Mouse (Mus musculus): Measurements from ENCODE around the gene Gm20708. TPM values are rescaled to one million over a fixed set of nuclear protein-coding genes. Genes with fewer than 3 reads are reported as not detected.

Gene Gm20708
- polyA plus RNA-seq, 1 experiment from 2014 or later: 0.15 TPM

DNA sequence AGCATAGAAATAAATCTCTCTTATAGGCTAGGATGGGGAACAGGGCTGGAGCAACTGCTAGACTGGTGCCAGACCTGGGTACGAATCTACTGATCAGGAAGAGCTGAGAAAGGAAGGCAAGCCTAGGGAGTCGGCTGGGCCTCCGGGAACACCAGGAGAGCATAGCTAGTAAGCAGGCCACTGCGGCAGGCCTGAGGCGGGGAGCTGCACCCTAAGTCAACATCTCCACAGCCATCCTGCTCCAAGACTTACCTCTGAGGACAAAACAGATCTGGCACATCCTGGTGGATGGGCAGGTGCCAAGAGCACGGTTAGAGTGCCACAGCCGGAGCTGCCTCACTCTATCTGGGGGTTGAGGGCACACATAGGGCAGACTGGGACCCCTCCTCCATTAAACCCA is 10.7 kb downstream of the Gm20708 start:
- H3K36me3 ChIP-seq (replicated peaks): peaks cover 82% of the 10 kb centered on the region
- ATAC-seq (ENCODE audit: low FRiP score): no peak

DNA sequence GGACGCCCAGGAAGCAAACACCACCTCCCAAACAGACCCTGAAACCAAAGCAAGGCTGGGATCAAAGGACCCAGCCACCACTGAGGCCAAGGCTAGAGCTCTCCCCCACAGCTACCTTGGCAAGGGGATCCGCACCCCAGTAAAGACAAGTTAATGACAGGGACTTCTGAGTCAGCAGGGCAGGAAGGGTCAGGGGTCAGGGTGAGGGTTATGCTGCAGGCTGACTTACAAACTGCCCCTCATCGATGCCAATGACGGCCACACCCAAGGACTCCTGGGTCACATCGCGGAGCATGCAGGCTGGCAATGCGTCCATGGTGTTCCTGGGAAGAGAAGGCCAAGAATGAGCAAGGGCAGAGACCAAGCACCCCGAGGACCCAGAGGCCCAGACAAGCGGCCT is 12.4 kb downstream of the Gm20708 start:
- Histone ChIP-seq H3K4me2 (no peak overlapping the region), H3K4me1 (peaks cover 38% of the 10 kb centered on the region), H3K4me3 (replicated peaks) (no peak overlapping the region), H3K27ac (no peak overlapping the region), H3K9ac (no peak overlapping the region), H3K27me3 (no peaks in the 10 kb centered on the region), H3K9me3 (no peaks in the 10 kb centered on the region), H3K36me3 (replicated peaks) (peaks cover 66% of the 10 kb centered on the region)
- 88% methylated on average over 9 of the region's 9 CpGs for WGBS
- no peak for ATAC-seq (ENCODE audit: low FRiP score)

More for the DNA sequence above, 10.7 kb downstream of the Gm20708 start:
- H3K27me3 ChIP-seq: no peaks in the 10 kb centered on the region
- no peak overlapping the region for H3K9ac ChIP-seq
- H3K27ac ChIP-seq: no peak overlapping the region
- 94% methylated on average over 7 of the region's 7 CpGs for WGBS
- no peak overlapping the region for H3K4me2 ChIP-seq
- H3K9me3 ChIP-seq: no peaks in the 10 kb centered on the region
- H3K4me1 ChIP-seq: peaks cover 21% of the 10 kb centered on the region
- no peak overlapping the region for H3K4me3 ChIP-seq (replicated peaks)

DNA sequence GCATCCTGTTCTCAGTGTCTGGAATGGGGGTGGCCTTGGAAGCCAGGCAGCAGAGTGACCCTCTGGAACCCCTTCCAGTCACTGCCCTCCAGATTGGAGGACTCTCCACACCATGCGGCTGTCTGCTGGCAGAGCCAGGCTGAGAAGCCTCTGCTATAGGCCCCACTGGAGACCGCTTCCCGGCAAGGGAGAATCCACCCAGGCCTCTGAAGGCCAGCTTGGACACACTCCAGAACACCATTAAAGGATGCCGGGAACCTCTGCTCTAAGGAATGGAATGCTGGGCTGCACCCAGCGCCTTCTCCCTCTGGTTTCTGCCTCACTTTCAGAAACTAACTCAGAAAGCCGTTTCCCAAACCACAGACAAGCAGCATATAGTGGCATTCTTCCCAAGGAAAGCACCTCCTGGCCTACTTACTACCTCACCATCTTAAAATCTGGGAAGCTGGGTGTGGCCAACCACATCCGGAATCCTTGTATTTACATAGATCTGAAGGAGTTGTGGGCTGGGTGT is 13.3 kb downstream of the Gm20708 start:
- no peaks in the 10 kb centered on the region for H3K9me3 ChIP-seq
- no peak overlapping the region for H3K9ac ChIP-seq
- peaks cover 56% of the 10 kb centered on the region for H3K36me3 ChIP-seq (replicated peaks)
- H3K27ac ChIP-seq: no peak overlapping the region
- no peak overlapping the region for H3K4me2 ChIP-seq
- no peaks in the 10 kb centered on the region for H3K27me3 ChIP-seq
- ATAC-seq (ENCODE audit: low FRiP score): no peak
- H3K4me1 ChIP-seq: peaks cover 47% of the 10 kb centered on the region
- WGBS: 92% methylated on average over 7 of the region's 7 CpGs
- H3K4me3 ChIP-seq (replicated peaks): no peak overlapping the region

DNA sequence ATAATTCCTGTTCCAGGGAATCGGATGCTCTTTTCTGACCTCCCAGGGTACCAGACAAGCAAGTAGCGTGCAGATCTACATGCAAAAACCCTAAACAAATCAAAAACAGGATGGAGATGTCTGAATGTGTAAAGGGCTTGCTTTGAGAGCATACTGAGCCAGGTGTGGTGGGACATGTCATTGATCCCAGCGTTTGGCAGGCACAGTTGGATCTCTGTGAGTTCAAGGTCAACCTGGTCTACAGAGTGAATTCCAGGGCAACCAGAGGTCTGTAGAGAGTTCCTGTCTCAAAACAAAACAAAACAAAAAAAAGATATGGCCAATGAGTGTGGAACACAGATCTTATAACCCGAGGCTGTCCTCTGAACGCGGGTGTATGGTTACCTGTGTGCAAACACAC is 13.9 kb downstream of the Gm20708 start:
- no peak for ATAC-seq (ENCODE audit: low FRiP score)
- H3K9ac ChIP-seq: no peak overlapping the region
- peaks cover 51% of the 10 kb centered on the region for H3K36me3 ChIP-seq (replicated peaks)
- no peaks in the 10 kb centered on the region for H3K9me3 ChIP-seq
- peaks cover 53% of the 10 kb centered on the region for H3K4me1 ChIP-seq
- WGBS: 91% methylated on average over 6 of the region's 6 CpGs
- H3K4me2 ChIP-seq: peak overlapping the region; percentile 81; the same call in 1 of the 2 replicates
- H3K27ac ChIP-seq: no peak overlapping the region
- no peak overlapping the region for H3K4me3 ChIP-seq (replicated peaks)
- no peaks in the 10 kb centered on the region for H3K27me3 ChIP-seq

DNA sequence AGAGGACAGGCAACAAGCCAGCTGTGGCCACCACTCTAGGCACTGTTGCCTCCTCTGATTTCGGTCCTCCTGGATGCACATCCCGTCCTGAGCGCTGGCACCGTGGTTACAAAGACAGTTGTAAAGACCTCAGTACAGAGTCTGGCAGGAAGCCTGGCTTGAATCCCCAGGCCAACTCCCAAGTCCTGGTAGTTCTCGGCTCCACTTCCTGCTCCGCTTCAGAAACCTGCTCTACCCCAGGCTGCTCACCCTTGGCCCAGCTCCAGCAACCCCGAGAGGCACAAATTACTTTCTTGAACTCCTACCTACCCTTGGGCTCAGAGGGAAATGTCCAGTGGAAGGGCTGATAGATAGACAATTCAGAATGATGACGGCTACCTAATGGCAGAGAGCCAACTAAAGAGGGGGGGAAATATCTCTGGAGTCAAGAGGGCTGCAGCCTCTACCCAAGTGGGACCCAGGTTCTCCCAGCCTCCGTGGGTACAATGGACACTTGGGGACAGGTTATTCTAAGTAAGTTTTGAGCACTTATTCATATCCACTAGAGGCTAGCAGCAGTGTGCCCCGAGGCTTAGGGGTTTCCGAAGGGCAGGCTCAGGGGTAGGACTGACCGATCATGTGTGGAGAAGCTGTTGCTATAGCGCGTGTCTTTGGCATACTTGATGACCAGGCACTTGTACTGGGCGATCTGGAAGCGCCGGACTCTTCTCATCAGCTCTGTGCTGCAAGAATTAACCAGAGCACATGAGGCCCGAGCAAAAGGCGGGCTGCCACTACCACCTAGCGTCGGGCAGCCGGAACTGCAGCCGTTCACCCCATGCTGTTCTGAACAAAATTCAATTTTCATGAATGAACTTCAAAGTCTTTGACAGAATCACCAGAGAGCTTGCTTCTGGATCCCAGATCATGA is 14.8 kb downstream of the Gm20708 start:
- peak overlapping the region; percentile 95 for H3K27ac ChIP-seq
- H3K4me3 ChIP-seq (replicated peaks): peak overlapping the region; percentile 61
- peaks cover 59% of the 10 kb centered on the region for H3K4me1 ChIP-seq
- peaks cover 42% of the 10 kb centered on the region for H3K36me3 ChIP-seq (replicated peaks)
- H3K9me3 ChIP-seq: no peaks in the 10 kb centered on the region
- no peaks in the 10 kb centered on the region for H3K27me3 ChIP-seq
- peak overlapping the region; percentile 74 for H3K9ac ChIP-seq
- ATAC-seq (ENCODE audit: low FRiP score): peak; percentile 72
- H3K4me2 ChIP-seq: peak overlapping the region; percentile 81
- 25% methylated on average over 23 of the region's 23 CpGs for WGBS

DNA sequence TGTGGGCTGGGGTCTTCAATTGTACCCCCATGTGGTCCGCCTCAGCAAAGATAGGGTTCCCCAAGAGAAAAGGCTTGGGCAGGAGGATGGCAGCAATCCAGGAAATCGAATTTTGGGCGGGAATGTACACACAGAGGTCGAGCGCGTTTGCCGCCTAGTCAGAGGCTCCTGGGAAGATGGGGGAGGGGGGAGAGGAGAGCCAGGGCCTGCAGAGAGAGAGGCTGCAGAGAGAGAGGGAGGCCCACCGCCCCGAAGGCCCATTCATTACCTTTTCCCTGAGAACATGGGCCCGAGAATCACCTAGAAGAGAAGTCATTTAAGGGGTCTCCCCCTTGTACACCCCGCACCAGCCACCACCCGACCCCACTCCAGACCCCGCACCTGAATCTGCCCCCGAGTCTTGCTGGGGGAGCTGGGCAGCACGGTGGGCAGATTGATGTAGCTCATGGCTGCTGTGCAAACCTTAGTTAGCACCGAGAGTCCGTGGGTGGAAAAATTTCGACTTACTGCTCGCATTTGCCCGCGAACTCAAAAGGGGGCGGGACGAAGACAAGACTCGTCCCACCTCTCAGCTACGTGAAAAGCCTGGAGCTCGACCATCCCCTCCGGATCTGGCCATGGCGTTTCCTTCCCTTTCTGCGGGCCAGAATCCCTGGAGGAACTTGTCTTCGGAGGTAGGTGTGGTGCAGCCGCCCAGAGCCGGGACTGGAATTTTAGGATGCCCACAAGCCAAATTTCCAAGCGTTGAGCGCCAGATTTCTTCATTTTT is 16.0 kb downstream of the Gm20708 start, which contains the start of the genes Afmid and Tk1:
Afmid (plus strand) TSS at position 592 of the 769 bp plus-strand sequence.
Tk1 (minus strand) TSS at position 760 of the 769 bp plus-strand sequence.
- H3K9ac ChIP-seq: peak within 1 kb of the TSS; percentile 74
- WGBS: under 1% methylated on average over 34 of the region's 34 CpGs
- peaks cover 30% of the 10 kb centered on the region for H3K36me3 ChIP-seq (replicated peaks)
- no peaks in the 10 kb centered on the region for H3K9me3 ChIP-seq
- peak; percentile 70 for ATAC-seq (ENCODE audit: low FRiP score)
- no peaks in the 10 kb centered on the region for H3K27me3 ChIP-seq
- H3K27ac ChIP-seq: peak within 1 kb of the TSS; percentile 95
- H3K4me1 ChIP-seq: peaks cover 62% of the 10 kb centered on the region
- H3K4me2 ChIP-seq: peak within 1 kb of the TSS; percentile 81
- H3K4me3 ChIP-seq (replicated peaks): peak within 1 kb of the TSS; percentile 61

DNA sequence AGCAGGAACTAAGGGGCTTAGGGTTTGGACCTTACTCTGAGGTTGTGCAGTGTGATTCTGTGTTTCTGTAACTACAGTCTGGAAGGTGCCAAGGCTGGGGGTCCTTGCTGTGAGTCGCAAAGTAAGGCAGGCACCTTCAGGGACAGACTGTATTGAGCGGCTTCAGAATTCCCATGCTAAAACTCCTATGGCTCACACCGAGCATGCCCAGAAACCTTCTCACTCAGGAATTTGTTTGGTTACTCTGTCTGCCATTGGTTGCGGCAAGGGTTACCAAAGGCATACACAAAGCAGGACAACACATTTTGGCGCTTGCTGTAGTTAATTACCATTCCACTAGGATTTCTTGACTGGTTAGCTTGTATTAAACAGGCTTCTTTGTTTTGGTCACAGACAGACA is 16.7 kb downstream of the Gm20708 start:
- peaks cover 24% of the 10 kb centered on the region for H3K36me3 ChIP-seq (replicated peaks)
- ATAC-seq (ENCODE audit: low FRiP score): peak; percentile 49
- peaks cover 64% of the 10 kb centered on the region for H3K4me1 ChIP-seq
- 6% methylated on average over 5 of the region's 5 CpGs for WGBS
- H3K9me3 ChIP-seq: no peaks in the 10 kb centered on the region
- no peaks in the 10 kb centered on the region for H3K27me3 ChIP-seq
- peak overlapping the region; percentile 95 for H3K27ac ChIP-seq
- peak overlapping the region; percentile 81 for H3K4me2 ChIP-seq
- peak overlapping the region; percentile 61 for H3K4me3 ChIP-seq (replicated peaks)
- peak overlapping the region; percentile 74 for H3K9ac ChIP-seq

DNA sequence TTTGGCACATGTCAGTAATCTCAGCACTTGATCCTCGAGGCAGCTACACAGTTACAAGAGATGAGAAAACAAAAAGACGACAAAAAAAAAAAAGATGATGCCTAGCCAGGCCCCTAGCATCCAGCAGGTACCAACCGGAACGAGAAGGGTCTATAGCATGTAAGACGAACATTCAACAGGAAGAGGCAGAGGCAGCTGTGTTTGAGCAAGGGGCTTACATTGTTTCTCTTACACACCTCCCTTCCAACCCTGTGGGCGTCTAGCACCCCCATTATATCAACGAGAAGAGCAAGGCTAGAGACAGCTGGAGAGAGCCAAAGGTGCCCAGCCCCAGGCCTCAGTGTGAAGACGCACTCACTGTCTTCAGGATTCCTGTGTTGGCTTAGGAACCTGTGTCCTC is 17.4 kb downstream of the Gm20708 start:
- Histone ChIP-seq H3K4me1 (peaks cover 66% of the 10 kb centered on the region), H3K36me3 (replicated peaks) (peaks cover 16% of the 10 kb centered on the region), H3K4me3 (replicated peaks) (no peak overlapping the region), H3K27ac (no peak overlapping the region), H3K27me3 (no peaks in the 10 kb centered on the region), H3K4me2 (peak overlapping the region; percentile 81; the same call in 1 of the 2 replicates), H3K9ac (0 out of 2 replicates have a peak overlapping the region, but pooled peaks have one; percentile 74), H3K9me3 (no peaks in the 10 kb centered on the region)
- ATAC-seq (ENCODE audit: low FRiP score): no peak
- WGBS: 72% methylated on average over 8 of the region's 8 CpGs

DNA sequence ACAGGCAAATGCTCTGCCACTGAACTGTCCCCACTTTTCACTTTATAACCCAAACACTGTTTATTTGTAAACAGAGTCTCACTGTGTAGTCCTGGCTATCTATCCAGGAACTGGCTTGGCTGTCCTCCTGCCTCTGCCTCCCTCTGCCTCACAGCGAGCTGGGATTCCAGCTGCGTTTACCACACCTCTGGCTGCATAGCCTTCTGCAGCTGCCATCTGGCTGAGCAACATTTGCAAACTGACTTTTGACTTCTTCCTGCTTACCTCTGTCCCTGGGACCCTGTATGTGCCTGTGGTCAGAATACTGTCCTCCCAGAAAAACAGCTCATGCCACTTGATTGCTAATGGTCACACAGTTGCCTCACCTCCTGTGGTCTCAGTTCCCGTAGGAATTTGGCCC is 17.9 kb downstream of the Gm20708 start:
- Histone ChIP-seq H3K9ac (0 out of 2 replicates have a peak overlapping the region, but pooled peaks have one; percentile 8), H3K4me3 (replicated peaks) (no peak overlapping the region), H3K27me3 (no peaks in the 10 kb centered on the region), H3K4me2 (no peak overlapping the region), H3K9me3 (no peaks in the 10 kb centered on the region), H3K36me3 (replicated peaks) (peaks cover 12% of the 10 kb centered on the region), H3K4me1 (peaks cover 71% of the 10 kb centered on the region), H3K27ac (no peak overlapping the region)
- no peak for ATAC-seq (ENCODE audit: low FRiP score)
- 83% methylated on average over 3 of the region's 3 CpGs for WGBS

DNA sequence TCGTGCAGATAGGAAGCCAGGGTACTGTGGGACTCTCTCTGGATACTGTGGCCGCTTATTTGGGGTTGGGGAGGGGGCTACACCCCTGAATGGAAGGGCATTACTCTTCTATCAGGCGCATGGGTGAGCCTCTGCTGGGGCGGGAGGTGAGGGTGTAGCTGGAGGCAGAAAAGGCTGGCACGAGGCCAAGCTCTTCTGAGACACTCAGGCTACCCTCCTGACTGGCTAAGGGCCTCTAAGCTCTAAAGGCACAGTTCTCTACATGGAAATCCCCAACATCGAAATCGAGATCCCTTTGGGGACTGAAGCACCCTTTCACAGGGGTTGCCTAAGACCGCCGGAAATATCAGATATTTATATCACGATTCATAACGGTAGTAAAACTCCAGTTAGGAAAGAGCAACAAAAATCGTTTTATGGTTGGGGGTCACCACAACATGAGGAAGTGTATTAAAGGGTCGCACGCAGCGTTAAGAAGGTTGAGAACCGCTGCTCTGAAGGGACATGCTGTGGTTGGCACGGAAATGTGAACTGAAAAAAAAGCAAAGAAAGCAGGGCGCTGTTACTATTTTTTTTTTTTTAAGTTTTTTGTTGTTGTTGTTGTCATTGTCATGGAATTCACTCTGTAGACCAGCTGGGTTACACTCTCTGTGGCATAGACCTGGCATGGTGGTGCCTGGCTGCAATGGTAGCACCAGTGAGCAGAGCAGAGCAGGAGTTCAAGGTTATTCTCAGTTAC is 18.9 kb downstream of the Gm20708 start:
- H3K4me1 ChIP-seq: peaks cover 66% of the 10 kb centered on the region
- no peak for ATAC-seq (ENCODE audit: low FRiP score)
- H3K9ac ChIP-seq: 0 out of 2 replicates have a peak overlapping the region, but pooled peaks have one; percentile 25
- no peak overlapping the region for H3K4me2 ChIP-seq
- H3K36me3 ChIP-seq (replicated peaks): peaks cover 3% of the 10 kb centered on the region
- H3K27me3 ChIP-seq: no peaks in the 10 kb centered on the region
- peak overlapping the region; percentile 8; the same call in 1 of the 2 replicates for H3K27ac ChIP-seq
- WGBS: 83% methylated on average over 18 of the region's 18 CpGs
- no peak overlapping the region for H3K4me3 ChIP-seq (replicated peaks)
- no peaks in the 10 kb centered on the region for H3K9me3 ChIP-seq

DNA sequence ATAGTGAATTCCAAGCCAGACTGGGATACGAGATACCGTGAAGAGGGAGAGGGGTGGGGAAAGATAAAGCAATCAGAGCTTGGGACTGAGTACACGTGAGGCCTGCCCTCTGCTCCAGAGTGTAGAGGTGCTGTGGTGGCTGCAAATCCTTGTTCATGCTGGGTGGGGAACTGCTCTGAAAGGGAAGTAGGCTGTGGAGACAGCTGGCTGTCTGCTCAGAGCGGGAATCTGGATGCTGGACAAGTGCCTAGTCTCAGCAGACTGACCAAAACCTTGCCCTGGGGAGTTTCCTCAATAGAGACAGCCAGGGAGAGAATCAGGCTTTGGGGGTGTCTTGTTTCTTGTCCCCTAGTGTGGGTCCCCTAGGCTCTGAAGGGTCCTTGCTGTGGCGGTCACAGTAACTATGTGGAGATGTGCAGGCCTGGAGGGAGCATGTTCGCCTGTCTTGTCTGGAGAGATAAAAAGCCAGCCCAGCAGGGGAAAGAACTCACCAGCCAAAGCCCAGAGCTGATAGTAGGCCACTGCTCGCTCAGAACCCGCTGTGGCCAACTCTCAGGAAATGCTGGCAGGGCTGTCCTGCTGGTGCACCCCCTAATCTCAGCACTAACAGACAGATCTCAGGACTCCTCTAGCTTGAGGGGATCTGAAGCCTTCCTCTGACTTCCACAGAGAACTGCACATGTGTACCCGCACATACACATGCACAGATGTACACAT is 19.6 kb downstream of the Gm20708 start:
- no peak overlapping the region for H3K4me2 ChIP-seq
- no peak overlapping the region for H3K4me3 ChIP-seq (replicated peaks)
- no peak overlapping the region for H3K9ac ChIP-seq
- H3K36me3 ChIP-seq (replicated peaks): no peaks in the 10 kb centered on the region
- WGBS: 64% methylated on average over 9 of the region's 9 CpGs
- 0 out of 2 replicates have a peak overlapping the region, but pooled peaks have one; percentile 31 for H3K27ac ChIP-seq
- H3K9me3 ChIP-seq: no peaks in the 10 kb centered on the region
- H3K27me3 ChIP-seq: no peaks in the 10 kb centered on the region
- no peak for ATAC-seq (ENCODE audit: low FRiP score)
- H3K4me1 ChIP-seq: peaks cover 61% of the 10 kb centered on the region

Data from forebrain, embryonic 12.5 days (tissue).